8 mouse cellular contexts compared by ENCODE assay signal in genomic region chr4:140957725-140958124, GRCm38 (mm10). TPM values are rescaled to one million over a fixed set of nuclear protein-coding genes. Genes with fewer than 3 reads are reported as not detected.
DNase-seq lines count a peak whose midpoint lies in the region; ATAC-seq and TF ChIP-seq lines count a peak whose summit lies in the region.

No protein-coding gene starts in this region.

- peak; percentile 58 for ATAC-seq in embryonic facial prominence, embryonic 14.5 days (ENCODE audit: low read depth)
- ATAC-seq in midbrain, postnatal 0 days (ENCODE audit: low FRiP score) = peak; percentile 36

- H3K9me3 ChIP-seq in embryonic facial prominence, embryonic 14.5 days (ENCODE audit: control insufficient read depth, low read length) = no peaks in the 10 kb centered on the region
- no peaks in the 10 kb centered on the region for H3K9me3 ChIP-seq in midbrain, postnatal 0 days (ENCODE audit: low read length)

- peak overlapping the region; percentile 53; the same call in 1 of the 2 replicates for H3K27ac ChIP-seq in embryonic facial prominence, embryonic 14.5 days (replicated peaks; ENCODE audit: low read depth, low read length)
- no peak overlapping the region for H3K27ac ChIP-seq in kidney, adult 2 months (ENCODE audit: insufficient read depth, low read depth, low read length)
- peak overlapping the region; percentile 33; the same call in 1 of the 2 replicates for H3K27ac ChIP-seq in midbrain, postnatal 0 days (ENCODE audit: low read depth, low read length)

- DNase-seq in 3T3-L1 (ENCODE audit: low read depth, low spot score) (peak; percentile 75), liver (peak; percentile 70)
- DNase-seq in adrenal gland, postnatal 25 days = peak; percentile 75
- peak; percentile 90 for DNase-seq in embryonic facial prominence, embryonic 14.5 days (ENCODE audit: low spot score)
- DNase-seq in heart, adult 8-10 months (ENCODE audit: low spot score) = peak; percentile 84
- DNase-seq in kidney, adult 2 months = peak; percentile 76
- DNase-seq in midbrain, postnatal 0 days (ENCODE audit: low spot score) = peak; percentile 87
- peak; percentile 71 to 75 for DNase-seq in spleen, postnatal 36 days (ENCODE audit: low spot score in 2 of 2)

- H3K4me1 ChIP-seq in embryonic facial prominence, embryonic 14.5 days (ENCODE audit: control insufficient read depth, insufficient read depth, low read length) = peaks cover 12% of the 10 kb centered on the region; the same call in 1 of the 2 replicates
- peaks cover 7% of the 10 kb centered on the region; the same call in 1 of the 2 replicates for H3K4me1 ChIP-seq in kidney, adult 2 months (ENCODE audit: control insufficient read depth, insufficient read depth, low read length)
- H3K4me1 ChIP-seq in midbrain, postnatal 0 days (ENCODE audit: insufficient read depth, low read length) = peaks cover 7% of the 10 kb centered on the region; the same call in 1 of the 2 replicates

- H3K9ac ChIP-seq in embryonic facial prominence, embryonic 14.5 days (ENCODE audit: low read depth, low read length) = peak overlapping the region; percentile 62
- peak overlapping the region; percentile 51; the same call in 1 of the 2 replicates for H3K9ac ChIP-seq in midbrain, postnatal 0 days (replicated peaks; ENCODE audit: low read length, poor library complexity, severe bottlenecking)

- H3K4me3 ChIP-seq in embryonic facial prominence, embryonic 14.5 days (ENCODE audit: low read depth, low read length) = peak overlapping the region; percentile 40
- H3K4me3 ChIP-seq in kidney, adult 2 months (ENCODE audit: insufficient read depth, low read depth, low read length) = peak overlapping the region; percentile 24
- H3K4me3 ChIP-seq in midbrain, postnatal 0 days (ENCODE audit: low read depth, low read length) = peak overlapping the region; percentile 40

- no peaks in the 10 kb centered on the region for H3K27me3 ChIP-seq in embryonic facial prominence, embryonic 14.5 days (replicated peaks; ENCODE audit: control insufficient read depth, insufficient read depth, low read length)
- H3K27me3 ChIP-seq in kidney, adult 2 months (replicated peaks; ENCODE audit: control insufficient read depth, insufficient read depth, low read length) = no peaks in the 10 kb centered on the region
- H3K27me3 ChIP-seq in midbrain, postnatal 0 days (ENCODE audit: insufficient read depth, low read length) = no peaks in the 10 kb centered on the region

- no peak for TF ChIP-seq POLR2A in kidney, adult 2 months (IDR thresholded peaks at IDR 0.05; ENCODE audit: low read depth, low read length)

- TF ChIP-seq CTCF in kidney, adult 2 months (conservative IDR thresholded peaks at IDR 0.05; ENCODE audit: insufficient read depth, insufficient read length, low read depth, low read length) = peak; percentile 96
- peak; percentile 96 for TF ChIP-seq CTCF in midbrain, postnatal 0 days (IDR thresholded peaks at IDR 0.05)

- peak overlapping the region; percentile 74 for H3K4me2 ChIP-seq in embryonic facial prominence, embryonic 14.5 days (ENCODE audit: low read depth, low read length)
- H3K4me2 ChIP-seq in midbrain, postnatal 0 days (ENCODE audit: low read depth, low read length, poor library complexity, severe bottlenecking) = peak overlapping the region; percentile 75

- no peaks in the 10 kb centered on the region for H3K36me3 ChIP-seq in embryonic facial prominence, embryonic 14.5 days (ENCODE audit: control insufficient read depth, insufficient read depth, low read length)
- H3K36me3 ChIP-seq in kidney, adult 2 months (ENCODE audit: control insufficient read depth, insufficient read depth, low read length) = no peaks in the 10 kb centered on the region
- no peaks in the 10 kb centered on the region for H3K36me3 ChIP-seq in midbrain, postnatal 0 days (ENCODE audit: insufficient read depth, low read length)

- WGBS in embryonic facial prominence, embryonic 14.5 days = 1% methylated on average over 13 of the region's 13 CpGs
- 2% methylated on average over 13 of the region's 13 CpGs for WGBS in kidney, adult 2 months
- WGBS in midbrain, postnatal 0 days = 2% methylated on average over 13 of the region's 13 CpGs

RNA-seq across cellular contexts. Expression of gene Sdhb, which starts 3.3 kb away (rescaled TPM):
- 452 and 458 TPM in 2 replicates for total RNA-seq in adrenal gland, postnatal 25 days (2021)
- 383 and 394 TPM in 2 replicates for polyA plus RNA-seq in embryonic facial prominence, embryonic 14.5 days (2014; fragmentation: Nextera tagmentation; extraction: Ambion mirVana)
- total RNA-seq in heart, adult 8-10 months (2022) = 1,000 to 10,000 TPM; 1,293 to 1,379 (median 1,312) TPM
- polyA plus RNA-seq in kidney, adult 2 months (2012; rRNA removed) = 655 and 703 TPM in 2 replicates
- total RNA-seq in midbrain, postnatal 0 days (2014; rRNA removed) = 194 and 243 TPM in 2 replicates
- polyA plus RNA-seq in midbrain, postnatal 0 days (2015; fragmentation: Nextera tagmentation; extraction: Ambion mirVana) = 529 and 575 TPM in 2 replicates

RNA-seq across cellular contexts. Expression of gene Atp13a2, which starts 28.9 kb away (rescaled TPM):
- 35.9 and 53.3 TPM in 2 replicates for total RNA-seq in adrenal gland, postnatal 25 days (2021)
- 42.9 and 43.5 TPM in 2 replicates for polyA plus RNA-seq in embryonic facial prominence, embryonic 14.5 days (2014; fragmentation: Nextera tagmentation; extraction: Ambion mirVana)
- total RNA-seq in heart, adult 8-10 months (2022) = 10 to 100 TPM; 12.3 to 17.2 (median 15.6) TPM
- 46.3 and 56.0 TPM in 2 replicates for polyA plus RNA-seq in kidney, adult 2 months (2012; rRNA removed)
- 379 and 419 TPM in 2 replicates for total RNA-seq in midbrain, postnatal 0 days (2014; rRNA removed)
- polyA plus RNA-seq in midbrain, postnatal 0 days (2015; fragmentation: Nextera tagmentation; extraction: Ambion mirVana) = 182 and 201 TPM in 2 replicates

RNA-seq across cellular contexts. Expression of gene Padi2, which starts 51.6 kb away (rescaled TPM):
- total RNA-seq in adrenal gland, postnatal 25 days (2021) = 5.4 and 8.3 TPM in 2 replicates
- 15.1 and 16.1 TPM in 2 replicates for polyA plus RNA-seq in embryonic facial prominence, embryonic 14.5 days (2014; fragmentation: Nextera tagmentation; extraction: Ambion mirVana)
- total RNA-seq in heart, adult 8-10 months (2022) = 1 to 10 TPM in 3 of 4 experiments, under 1 TPM in 1; 0.72 to 1.3 (median 1.2) TPM
- 4.9 and 5.1 TPM in 2 replicates for polyA plus RNA-seq in kidney, adult 2 months (2012; rRNA removed)
- 3.1 and 7.1 TPM in 2 replicates for total RNA-seq in midbrain, postnatal 0 days (2014; rRNA removed)
- 2.7 and 3.3 TPM in 2 replicates for polyA plus RNA-seq in midbrain, postnatal 0 days (2015; fragmentation: Nextera tagmentation; extraction: Ambion mirVana)

RNA-seq across cellular contexts. Expression of gene Mfap2, which starts 52.5 kb away (rescaled TPM):
- 10.7 and 11.1 TPM in 2 replicates for total RNA-seq in adrenal gland, postnatal 25 days (2021)
- 745 and 811 TPM in 2 replicates for polyA plus RNA-seq in embryonic facial prominence, embryonic 14.5 days (2014; fragmentation: Nextera tagmentation; extraction: Ambion mirVana)
- 1 to 10 TPM; 1.7 to 2.8 (median 2.2) TPM for total RNA-seq in heart, adult 8-10 months (2022)
- 14.9 and 18.0 TPM in 2 replicates for polyA plus RNA-seq in kidney, adult 2 months (2012; rRNA removed)
- 19.5 and 32.4 TPM in 2 replicates for total RNA-seq in midbrain, postnatal 0 days (2014; rRNA removed)
- 103 and 104 TPM in 2 replicates for polyA plus RNA-seq in midbrain, postnatal 0 days (2015; fragmentation: Nextera tagmentation; extraction: Ambion mirVana)
